Mouse (Mus musculus) fat pad, adult 2 months (tissue): ENCODE data around the gene Gm28576.
"Not testable (repeated sequence)": the region's sequence is repeated elsewhere in the genome, so short reads cannot be mapped to it uniquely, and the experiment has no call there.

Experiments used
- DNase-seq: peaks from one replicate; pipeline ENCODE4 v3.0.0-alpha.2; 2011; ENCODE audit warnings: low read depth, low spot score; ENCODE audit errors: extremely low read depth

The Gm28576 gene

GRCm38 (mm10) chrY:7722641-7723040, at the start of gene Gm28576:
TSS of gene Gm28576 (plus strand) at chrY:7722941.
- not testable (repeated sequence) for DNase-seq
